Mouse (Mus musculus) thymus, adult 2 months (tissue): ENCODE data around the gene Tapt1.

Source experiments
- CTCF ChIP-seq: fragments of 200-500 bp; IDR thresholded peaks from 2 replicates; pipeline ENCODE4 v1.5.1; 2012; ENCODE audit warnings: mild to moderate bottlenecking, control low read depth, low read length, moderate library complexity, borderline replicate concordance; ENCODE audit not compliant: control insufficient read depth, poor library complexity, insufficient read depth; ENCODE audit errors: extremely low read depth
- POLR2A ChIP-seq: fragments of 200-500 bp; IDR thresholded peaks from 2 replicates; pipeline ENCODE4 v1.6.1; 2012; ENCODE audit warnings: mild to moderate bottlenecking, low read length, control low read depth, moderate library complexity; ENCODE audit not compliant: control insufficient read depth, poor library complexity, insufficient read depth; ENCODE audit errors: extremely low read depth

DNA sequence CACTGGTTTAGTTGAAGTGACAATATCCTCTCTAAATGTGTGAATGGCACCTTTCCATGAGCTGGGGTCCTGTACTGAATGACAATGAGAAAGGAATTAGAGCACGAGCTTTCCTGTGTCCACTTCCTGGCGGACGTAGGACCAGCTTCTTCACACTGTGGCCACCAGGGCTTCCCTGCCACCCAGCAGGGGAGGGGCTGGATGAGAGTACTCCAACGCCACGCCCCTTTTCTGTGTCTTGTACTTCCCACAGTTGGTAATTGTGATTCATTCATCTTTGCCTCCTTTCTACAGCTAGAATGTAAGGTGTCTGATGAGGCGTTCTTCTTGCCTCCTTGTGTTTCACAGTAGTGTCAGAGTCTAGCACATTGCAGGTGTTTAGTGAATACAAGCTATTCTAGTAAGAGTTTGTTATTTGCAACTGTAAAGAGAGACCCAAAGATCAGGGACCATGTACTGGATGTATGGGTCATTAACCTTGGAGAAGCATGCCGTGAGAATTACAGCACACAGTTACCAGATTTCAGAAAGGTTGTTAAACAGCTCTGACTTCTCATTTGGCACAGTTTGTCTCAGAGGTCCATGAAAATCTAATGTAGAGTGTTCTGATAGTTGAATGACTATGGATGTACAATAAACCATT is 29.5 kb upstream of the Tapt1 start:
- TF ChIP-seq POLR2A = no peak
- TF ChIP-seq CTCF = no peak
